Mouse (Mus musculus) cerebellum, adult 9-10 months (tissue): ENCODE results near the gene Vmac.

Source experiments
- DNase-seq: peaks from one replicate; pipeline ENCODE4 v3.0.0; 2022

Vmac gene

DNA sequence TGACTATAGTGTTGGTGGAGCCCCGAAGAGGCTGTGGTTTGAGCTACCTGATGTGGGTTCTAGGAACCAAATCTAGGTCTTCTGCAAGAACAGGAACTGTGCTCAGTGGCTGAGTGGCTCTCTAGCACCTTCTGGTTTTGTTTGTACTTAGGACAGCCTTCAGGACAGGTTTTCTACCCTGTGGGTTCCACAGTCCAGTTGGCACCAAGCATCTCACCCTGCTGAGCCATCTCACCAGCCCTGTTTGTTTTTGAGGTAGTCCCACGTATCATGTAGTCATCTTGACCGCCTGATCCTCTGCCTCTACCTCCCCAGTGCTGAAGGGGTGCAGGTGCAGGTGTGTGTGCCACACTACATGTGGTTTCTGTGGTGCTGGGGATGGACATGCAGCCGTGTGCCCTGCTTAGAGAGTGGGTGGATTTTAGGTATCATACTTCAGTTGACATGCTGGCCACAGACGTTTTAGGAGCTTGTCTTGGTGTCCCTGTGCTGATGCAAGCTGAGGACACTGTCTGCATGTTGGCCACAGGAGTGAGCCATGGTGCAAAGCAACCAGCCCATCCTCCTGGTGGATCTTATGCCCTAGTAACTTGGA is 34.2 kb downstream of the Vmac start:
- no peak for DNase-seq

DNA sequence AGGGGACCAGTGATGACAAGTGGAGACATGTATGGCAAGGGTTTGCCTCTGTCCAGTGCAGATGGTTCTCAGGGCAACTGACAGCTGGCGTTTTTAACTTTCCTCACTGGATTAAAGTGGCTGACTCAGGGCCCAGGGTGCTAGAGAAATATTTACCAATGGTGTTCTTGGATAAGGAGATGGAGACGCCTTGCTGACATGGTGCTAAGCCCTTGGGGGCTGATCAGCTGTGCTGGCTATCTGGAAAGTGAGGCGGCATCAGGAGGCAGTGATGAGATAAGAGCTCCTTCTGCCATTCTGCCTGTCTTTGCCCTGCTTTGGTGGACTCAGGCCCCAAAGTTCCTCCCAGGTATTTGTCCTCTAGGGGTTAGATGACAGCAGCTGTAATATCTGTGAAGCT is 34.9 kb downstream of the Vmac start:
- no peak for DNase-seq

DNA sequence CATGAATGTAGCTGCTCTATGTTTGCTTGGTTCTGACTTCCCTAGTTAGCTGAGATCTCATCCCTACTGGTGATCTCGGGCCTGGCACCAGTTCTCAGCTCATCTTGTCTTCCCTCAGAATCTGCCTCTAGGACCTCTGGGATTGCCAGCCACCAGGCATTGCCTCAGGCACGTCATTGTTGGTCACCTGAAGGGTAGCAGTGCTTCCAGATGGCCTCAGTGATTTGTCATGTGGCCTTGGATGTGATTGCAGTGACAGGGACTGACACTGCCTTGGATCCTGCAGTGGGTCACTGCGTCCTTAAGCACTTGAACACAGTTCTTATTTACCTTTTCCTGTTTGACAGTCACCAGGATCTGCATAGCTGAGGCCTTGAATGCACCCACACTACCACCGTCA is 36.0 kb downstream of the Vmac start:
- DNase-seq = no peak

DNA sequence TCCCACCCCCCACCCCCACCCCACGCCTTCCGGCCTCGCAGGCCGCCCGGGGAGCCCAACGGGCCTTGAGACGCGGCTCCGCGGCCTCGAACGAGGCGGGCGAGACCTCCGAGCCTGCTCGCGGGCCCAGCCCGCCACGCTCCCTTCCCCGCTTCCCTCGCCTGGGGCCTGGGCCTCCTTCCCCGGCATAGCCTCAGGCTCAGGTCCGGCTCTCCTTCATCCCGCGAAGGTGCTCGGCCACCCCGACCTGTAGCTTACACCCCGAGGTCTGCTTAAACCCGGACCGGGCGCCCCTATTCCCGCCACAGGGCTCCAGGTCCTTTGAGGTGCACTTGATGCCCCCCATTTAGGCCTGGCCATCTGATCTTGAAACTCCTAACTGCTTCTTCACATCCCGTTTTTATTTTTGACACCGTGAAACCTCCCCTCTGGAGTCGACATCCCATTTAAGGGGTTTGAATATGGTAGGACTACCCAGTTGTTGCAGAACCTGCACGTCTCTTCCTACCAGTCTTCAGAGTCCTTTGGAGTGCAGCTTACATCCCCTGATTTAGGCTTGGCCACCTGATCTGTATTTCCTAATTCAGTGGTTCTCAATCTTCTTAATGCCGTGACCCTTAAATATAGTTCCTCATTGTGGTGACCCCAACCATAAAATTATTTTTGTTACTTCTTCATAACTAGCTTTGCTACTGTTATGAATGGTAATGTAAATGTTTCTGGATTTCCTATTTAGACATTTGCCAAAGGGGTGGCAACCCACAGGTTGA is 44.0 kb downstream of the Vmac start:
- peak; percentile 61 for DNase-seq

DNA sequence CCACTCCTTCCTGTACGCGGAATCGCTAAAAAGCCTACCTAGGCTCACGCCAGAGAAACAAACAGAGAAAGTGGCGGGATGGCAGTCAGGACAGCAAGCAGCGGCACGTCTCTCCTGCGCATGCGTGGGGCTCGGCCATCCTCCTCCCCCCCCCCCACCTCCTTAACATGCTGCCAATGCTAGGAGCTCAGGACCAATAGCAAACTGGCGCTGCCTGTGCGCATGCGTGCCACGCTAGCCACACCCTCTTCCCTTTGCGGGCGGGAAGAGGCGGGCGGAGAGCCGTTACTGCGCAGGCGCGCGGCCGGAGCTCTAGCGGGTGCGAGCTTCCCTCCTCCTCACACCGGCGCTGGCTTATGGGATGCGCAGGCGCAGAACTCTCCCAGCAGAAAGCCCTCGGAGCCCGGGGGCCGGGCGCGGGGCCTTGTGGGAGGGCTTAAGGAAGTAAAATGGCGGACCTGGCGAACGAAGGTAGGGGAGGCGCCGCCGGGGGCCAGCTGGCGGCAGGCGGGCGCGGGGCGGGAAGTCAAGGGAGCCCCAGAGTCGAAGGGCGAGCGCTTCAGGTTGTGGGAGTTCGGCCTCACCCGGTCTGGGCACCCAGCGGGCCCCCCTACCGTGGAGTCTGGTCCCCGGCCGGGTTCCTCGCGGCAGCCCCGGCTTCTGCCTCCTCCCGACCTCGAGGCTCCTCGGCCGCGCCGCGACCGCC is 44.7 kb downstream of the Vmac start, which contains the start of gene Ranbp3:
Gene Ranbp3, plus strand, starts transcription at position 354 of the 706 bp plus-strand sequence.
- DNase-seq = peak; percentile 99

DNA sequence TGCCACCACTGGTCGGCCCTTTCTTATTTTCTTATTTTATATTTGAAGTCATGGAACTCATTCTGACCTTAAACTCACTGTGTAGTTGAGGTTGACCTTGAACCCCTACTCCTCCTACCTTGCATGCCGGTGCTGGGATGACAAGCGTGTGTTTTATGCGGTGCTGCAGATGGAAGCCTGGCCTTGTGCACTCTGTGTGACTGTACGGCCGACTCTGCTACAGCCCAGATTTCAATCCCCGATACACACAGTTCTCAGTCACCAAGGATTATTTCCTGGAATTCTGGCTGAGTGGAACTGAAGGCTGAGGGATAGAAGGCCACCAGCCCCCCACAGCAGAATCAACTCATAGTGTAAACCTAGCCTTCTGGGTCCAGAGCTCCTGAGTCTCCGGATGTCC is 48.1 kb downstream of the Vmac start:
- peak; percentile 46 for DNase-seq

DNA sequence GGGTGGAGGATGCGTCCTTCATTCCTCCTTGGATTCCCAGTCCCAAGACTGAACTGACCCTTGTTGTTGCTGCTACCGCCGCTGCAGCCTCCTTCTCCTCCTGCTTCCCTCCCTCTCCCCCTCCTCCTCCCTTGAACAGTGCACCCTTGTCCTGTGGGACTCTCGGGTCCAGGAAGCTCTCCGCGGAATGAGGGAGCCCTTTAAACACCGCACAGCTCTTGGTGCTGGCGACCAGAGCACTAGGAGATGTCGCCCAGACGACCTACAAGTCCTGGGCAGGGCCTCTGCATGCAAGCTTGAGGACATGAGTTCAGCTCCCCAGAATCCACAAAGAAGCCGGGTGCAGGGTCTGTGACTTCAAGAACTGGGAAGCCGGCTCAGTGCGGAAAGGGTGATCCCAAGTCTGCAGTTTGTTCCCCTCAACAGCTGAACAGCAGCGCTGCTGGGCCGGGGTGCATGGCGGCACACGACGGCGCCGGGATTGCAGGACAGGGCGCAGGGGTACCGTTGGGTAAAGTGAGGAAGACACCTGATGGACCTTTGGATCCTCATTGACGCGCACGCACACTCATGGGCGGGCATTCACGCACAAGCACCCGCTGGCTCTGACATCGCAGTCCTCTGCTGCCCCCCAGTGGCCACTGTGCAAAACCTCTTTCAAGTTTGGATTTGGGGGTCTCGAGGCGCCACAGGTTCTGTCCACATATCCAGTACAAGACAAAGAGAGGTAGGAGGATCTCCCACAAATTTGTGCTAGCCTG is 49.3 kb downstream of the Vmac start:
- peak; percentile 80 for DNase-seq

DNA sequence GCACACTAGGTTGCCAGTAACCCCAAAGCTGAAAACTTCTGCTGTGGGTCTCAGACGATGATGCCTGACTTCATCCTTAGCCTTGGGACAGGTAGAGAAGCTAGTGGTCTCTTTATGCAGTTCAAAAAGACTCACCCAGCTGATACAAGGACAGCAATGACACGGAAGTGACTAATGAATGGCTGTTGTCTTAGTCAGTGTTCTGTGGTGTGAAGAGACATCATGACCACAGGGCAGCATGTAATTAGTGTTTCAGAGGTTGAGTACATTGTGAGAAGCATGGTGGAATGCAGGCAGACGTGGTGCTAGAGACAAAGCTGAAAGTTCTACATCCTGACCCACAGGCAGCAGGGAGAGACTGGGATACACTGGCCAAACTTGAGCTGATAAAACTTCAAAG is 50.2 kb downstream of the Vmac start:
- peak; percentile 4 for DNase-seq

DNA sequence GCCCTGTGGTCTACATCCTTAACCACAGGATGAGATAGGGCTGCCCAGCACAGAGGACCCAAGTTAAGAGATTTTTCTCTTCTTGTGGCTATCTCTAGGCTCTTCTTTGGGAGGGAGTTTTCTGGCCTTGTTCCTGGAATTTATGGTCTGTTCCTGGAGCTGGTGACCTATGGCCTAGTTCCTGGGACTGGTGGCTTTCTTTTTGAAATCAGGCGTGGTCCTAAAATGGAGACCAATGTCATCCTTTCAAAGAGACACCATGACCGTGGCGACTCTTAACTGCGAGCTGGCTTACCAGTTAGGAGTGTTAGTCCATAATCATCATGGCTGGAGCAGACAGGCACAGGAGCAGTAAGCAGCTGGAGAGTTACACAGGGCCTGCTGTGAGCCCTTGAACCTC is 51.4 kb downstream of the Vmac start:
- no peak for DNase-seq

DNA sequence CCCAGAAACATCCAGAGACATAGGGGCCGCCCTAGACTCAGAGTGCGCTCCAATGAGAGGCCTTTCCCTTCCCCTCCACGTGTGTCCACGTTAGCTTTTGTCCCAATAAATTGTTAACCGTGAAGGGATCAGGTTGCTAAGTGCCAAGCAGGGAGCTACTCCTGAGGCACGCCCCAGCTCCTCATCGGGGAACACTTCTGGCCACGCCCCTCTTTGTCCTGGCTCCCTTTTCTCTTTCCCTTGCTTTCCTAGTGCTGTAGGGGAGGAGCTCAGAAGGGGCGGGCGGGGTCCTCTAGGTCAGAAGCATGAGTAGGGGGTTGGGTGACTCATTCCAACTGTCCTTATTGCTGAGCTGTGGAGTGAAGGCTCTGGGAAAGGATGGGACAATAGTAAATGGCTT is 53.5 kb downstream of the Vmac start:
- DNase-seq = no peak
